ENCODE assay signal across 8 mouse cellular contexts in the genomic region with DNA sequence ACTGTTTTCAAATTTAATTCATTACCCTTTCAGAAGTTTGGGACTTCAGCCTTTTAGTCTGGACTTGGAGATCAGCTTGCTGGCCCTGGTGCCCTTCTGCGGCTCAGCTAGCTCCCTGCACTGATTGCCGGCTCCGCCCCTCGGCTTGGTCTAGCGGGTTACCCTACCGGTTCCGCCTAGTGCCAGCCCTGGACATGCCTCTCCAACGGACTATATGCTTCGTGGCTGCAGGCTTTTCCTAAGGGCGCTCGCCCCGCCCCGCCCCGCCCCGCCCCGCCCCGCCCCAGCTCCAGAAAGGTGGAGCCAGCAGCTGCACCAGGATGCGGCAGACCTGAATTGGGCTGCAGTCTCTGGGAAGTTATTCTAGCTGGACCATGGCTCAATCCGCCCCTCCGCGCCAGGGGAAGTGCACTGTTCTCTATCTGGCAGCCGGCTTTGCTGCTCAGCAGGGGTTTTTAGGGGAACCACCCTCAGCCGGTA. TPM values are rescaled to one million over a fixed set of nuclear protein-coding genes. Genes with fewer than 3 reads are reported as not detected.
DNase-seq lines count a peak whose midpoint lies in the region; ATAC-seq and TF ChIP-seq lines count a peak whose summit lies in the region.

No protein-coding gene starts in this region.

- peak overlapping the region; percentile 78; the same call in 1 of the 2 replicates for H3K27ac ChIP-seq in ES-E14 (ENCODE audit: insufficient read depth, low read depth, low read length, poor library complexity, severe bottlenecking)
- H3K27ac ChIP-seq in heart, embryonic 15.5 days = peak overlapping the region; percentile 85
- H3K27ac ChIP-seq in neural tube, embryonic 13.5 days (replicated peaks) = peak overlapping the region; percentile 55

- H3K4me1 ChIP-seq in ES-E14 (ENCODE audit: control insufficient read depth in 2 of 2, insufficient read depth in 2 of 2, low read length in 2 of 2, poor library complexity in 1 of 2) = peaks cover 0 to 3% of the 10 kb centered on the region in 2 experiments; a peak in 2 of 4 replicates
- H3K4me1 ChIP-seq in heart, embryonic 15.5 days (replicated peaks) = peaks cover 6% of the 10 kb centered on the region
- no peaks in the 10 kb centered on the region for H3K4me1 ChIP-seq in lung, adult 2 months (ENCODE audit: control insufficient read depth, insufficient read depth, low read length)
- peaks cover 10% of the 10 kb centered on the region for H3K4me1 ChIP-seq in neural tube, embryonic 13.5 days (replicated peaks)

- in situ Hi-C loops in ES-E14 (cut with MboI; ENCODE audit: low sequenced_read_pairs in 2 of 2, unreplicated experiment in 2 of 2) = no loop called here

- TF ChIP-seq POLR2A in lung, adult 2 months (IDR thresholded peaks at IDR 0.05; ENCODE audit: borderline replicate concordance, extremely low read depth, low read depth, low read length) = peak; percentile 46; the same call in 1 of the 2 replicates

- TF ChIP-seq CTCF in lung, adult 2 months (IDR thresholded peaks at IDR 0.05; ENCODE audit: insufficient read depth, low read length) = no peak

- H3K4me2 ChIP-seq in heart, embryonic 15.5 days = peak overlapping the region; percentile 79
- peak overlapping the region; percentile 58 for H3K4me2 ChIP-seq in neural tube, embryonic 13.5 days

- peak; percentile 83 for DNase-seq in ES-E14 (ENCODE audit: low read depth, low spot score)
- DNase-seq in c-Kit-negative CD71-positive TER-119-positive erythroid progenitor cells, embryonic 14.5 days (ENCODE audit: low read depth, low spot score) = peak; percentile 52
- DNase-seq in fibroblast of lung, adult 2 months (ENCODE audit: low read depth) = peak; percentile 78
- peak; percentile 94 for DNase-seq in kidney, postnatal 10 days
- peak; percentile 76 for DNase-seq in lung, adult 2 months
- peak; percentile 88 for DNase-seq in testis, postnatal 14 days (ENCODE audit: low spot score)

- H3K9me3 ChIP-seq in ES-E14 (ENCODE audit: control insufficient read depth, insufficient read depth, low read depth, low read length) = no peaks in the 10 kb centered on the region
- no peaks in the 10 kb centered on the region for H3K9me3 ChIP-seq in heart, embryonic 15.5 days (replicated peaks)
- peaks cover 3% of the 10 kb centered on the region; the same call in 1 of the 2 replicates for H3K9me3 ChIP-seq in neural tube, embryonic 13.5 days

- ATAC-seq in heart, embryonic 15.5 days (replicated peaks; ENCODE audit: insufficient number of reproducible peaks, insufficient read depth, low FRiP score, low read depth) = peak; percentile 87
- ATAC-seq in neural tube, embryonic 13.5 days (ENCODE audit: low read depth) = peak; percentile 29

- H3K36me3 ChIP-seq in ES-E14 (ENCODE audit: control insufficient read depth, insufficient read depth, low read length, poor library complexity, severe bottlenecking) = no peaks in the 10 kb centered on the region
- H3K36me3 ChIP-seq in heart, embryonic 15.5 days = no peaks in the 10 kb centered on the region
- H3K36me3 ChIP-seq in neural tube, embryonic 13.5 days = no peaks in the 10 kb centered on the region

- no peaks in the 10 kb centered on the region for H3K27me3 ChIP-seq in heart, embryonic 15.5 days
- no peaks in the 10 kb centered on the region for H3K27me3 ChIP-seq in neural tube, embryonic 13.5 days

- H3K4me3 ChIP-seq in ES-E14 (ENCODE audit: insufficient read depth in 1 of 2, low read depth in 1 of 2, low read length in 2 of 2, poor library complexity in 1 of 2, severe bottlenecking in 1 of 2) = peak overlapping the region; percentile 15 to 76; a peak in 3 of 4 replicates
- H3K4me3 ChIP-seq in heart, embryonic 15.5 days = peak overlapping the region; percentile 43
- peak overlapping the region; percentile 47 for H3K4me3 ChIP-seq in lung, adult 2 months (replicated peaks; ENCODE audit: extremely low read depth, low read depth, low read length)
- H3K4me3 ChIP-seq in neural tube, embryonic 13.5 days = peak overlapping the region; percentile 28

- H3K9ac ChIP-seq in ES-E14 (ENCODE audit: insufficient read depth, low read depth, low read length, poor library complexity, severe bottlenecking) = peak overlapping the region; percentile 52; the same call in 1 of the 2 replicates
- H3K9ac ChIP-seq in heart, embryonic 15.5 days = peak overlapping the region; percentile 57
- H3K9ac ChIP-seq in neural tube, embryonic 13.5 days = peak overlapping the region; percentile 65

- under 1% methylated on average over 23 of the region's 23 CpGs for WGBS in heart, embryonic 15.5 days
- under 1% methylated on average over 23 of the region's 23 CpGs for WGBS in lung, adult 2 months
- WGBS in neural tube, embryonic 13.5 days = under 1% methylated on average over 23 of the region's 23 CpGs

TF ChIP-seq in ES-E14, 5 proteins besides CTCF, POLR2A, EP300 and RAD21:
- TF ChIP-seq HCFC1 (IDR thresholded peaks at IDR 0.05; ENCODE audit: borderline replicate concordance, insufficient read depth, low read length) = no peak
- no peak for TF ChIP-seq CHD2 (IDR thresholded peaks at IDR 0.05; ENCODE audit: low read depth, low read length)
- no peak for TF ChIP-seq MAFK (IDR thresholded peaks at IDR 0.05; ENCODE audit: insufficient read depth, low read depth, low read length)
- TF ChIP-seq ZNF384 (IDR thresholded peaks at IDR 0.05; ENCODE audit: low read depth, low read length) = no peak
- TF ChIP-seq ZC3H11A (IDR thresholded peaks at IDR 0.05; ENCODE audit: borderline replicate concordance, low read depth, low read length) = no peak

RNA-seq across cellular contexts. Expression of gene Tufm, which starts 4.7 kb away (rescaled TPM):
- total RNA-seq in ES-E14 (2012; rRNA removed) = 125 and 133 TPM in 2 replicates
- polyA plus RNA-seq in heart, embryonic 15.5 days (2015; fragmentation: Nextera tagmentation; extraction: Ambion mirVana) = 170 and 182 TPM in 2 replicates
- 53.1 and 71.0 TPM in 2 replicates for polyA plus RNA-seq in lung, adult 2 months (2012; rRNA removed)
- 122 and 144 TPM in 2 replicates for polyA plus RNA-seq in neural tube, embryonic 13.5 days (2015; fragmentation: Nextera tagmentation; extraction: Ambion mirVana)

RNA-seq across cellular contexts. Expression of gene Sh2b1, which starts 7.2 kb away (rescaled TPM):
- total RNA-seq in ES-E14 (2012; rRNA removed) = 20.3 and 22.5 TPM in 2 replicates
- 37.1 and 45.2 TPM in 2 replicates for polyA plus RNA-seq in heart, embryonic 15.5 days (2015; fragmentation: Nextera tagmentation; extraction: Ambion mirVana)
- polyA plus RNA-seq in lung, adult 2 months (2012; rRNA removed) = 58.1 and 62.4 TPM in 2 replicates
- polyA plus RNA-seq in neural tube, embryonic 13.5 days (2015; fragmentation: Nextera tagmentation; extraction: Ambion mirVana) = 60.2 and 62.3 TPM in 2 replicates

RNA-seq across cellular contexts. Expression of gene Atp2a1, which starts 19.5 kb away (rescaled TPM):
- 0.11 and 0.27 TPM in 2 replicates for total RNA-seq in ES-E14 (2012; rRNA removed)
- polyA plus RNA-seq in heart, embryonic 15.5 days (2015; fragmentation: Nextera tagmentation; extraction: Ambion mirVana) = 0.72 and 1.8 TPM in 2 replicates
- 10.7 and 289 TPM in 2 replicates for polyA plus RNA-seq in lung, adult 2 months (2012; rRNA removed)
- 2.1 and 11.5 TPM in 2 replicates for polyA plus RNA-seq in neural tube, embryonic 13.5 days (2015; fragmentation: Nextera tagmentation; extraction: Ambion mirVana)

RNA-seq across cellular contexts. Expression of gene Atxn2l, which starts 20.8 kb away (rescaled TPM):
- 72.3 and 80.1 TPM in 2 replicates for total RNA-seq in ES-E14 (2012; rRNA removed)
- 31.0 and 42.0 TPM in 2 replicates for polyA plus RNA-seq in heart, embryonic 15.5 days (2015; fragmentation: Nextera tagmentation; extraction: Ambion mirVana)
- 152 and 216 TPM in 2 replicates for polyA plus RNA-seq in lung, adult 2 months (2012; rRNA removed)
- 68.2 and 83.1 TPM in 2 replicates for polyA plus RNA-seq in neural tube, embryonic 13.5 days (2015; fragmentation: Nextera tagmentation; extraction: Ambion mirVana)

RNA-seq across cellular contexts. Expression of gene Rabep2, which starts 53.9 kb away (rescaled TPM):
- 22.1 and 27.8 TPM in 2 replicates for total RNA-seq in ES-E14 (2012; rRNA removed)
- polyA plus RNA-seq in heart, embryonic 15.5 days (2015; fragmentation: Nextera tagmentation; extraction: Ambion mirVana) = 16.3 and 22.8 TPM in 2 replicates
- polyA plus RNA-seq in lung, adult 2 months (2012; rRNA removed) = 31.4 and 33.2 TPM in 2 replicates
- polyA plus RNA-seq in neural tube, embryonic 13.5 days (2015; fragmentation: Nextera tagmentation; extraction: Ambion mirVana) = 24.6 and 25.6 TPM in 2 replicates

Comparison
In these comparisons a context has a peak if more than half of its experiments do, and no peak if none do; other contexts are left out.
1. Peak in every context shown above with its lines: DNase-seq, ATAC-seq, H3K4me3 ChIP-seq and H3K27ac ChIP-seq.